Mouse (Mus musculus): ENCODE results near the gene Inhbb. TPM values are rescaled to one million over a fixed set of nuclear protein-coding genes. Genes with fewer than 3 reads are reported as not detected.

Inhbb gene
- total RNA-seq, 2 experiments from 2014 or later = not detected

GRCm38 (mm10) chr1:119420189-119420983 is 1.7 kb downstream of the Inhbb start:
- no peak for ATAC-seq (ENCODE audit: poor library complexity, severe bottlenecking)

- no peak for ATAC-seq (ENCODE audit: poor library complexity, severe bottlenecking)
Measured at GRCm38 (mm10) chr1:119419151-119420105, 2.6 kb downstream of the Inhbb start.

GRCm38 (mm10) chr1:119417991-119418390 is 4.1 kb downstream of the Inhbb start:
- ATAC-seq (ENCODE audit: poor library complexity, severe bottlenecking) = no peak

GRCm38 (mm10) chr1:119417542-119417941 is 4.5 kb downstream of the Inhbb start:
- ATAC-seq (ENCODE audit: poor library complexity, severe bottlenecking) = no peak

GRCm38 (mm10) chr1:119416610-119417009 is 5.4 kb downstream of the Inhbb start:
- no peak for ATAC-seq (ENCODE audit: poor library complexity, severe bottlenecking)

GRCm38 (mm10) chr1:119416177-119416576 is 5.9 kb downstream of the Inhbb start:
- no peak for ATAC-seq (ENCODE audit: poor library complexity, severe bottlenecking)

- ATAC-seq (ENCODE audit: poor library complexity, severe bottlenecking) = no peak
Measured at GRCm38 (mm10) chr1:119415151-119415550, 6.9 kb downstream of the Inhbb start.

- no peak for ATAC-seq (ENCODE audit: poor library complexity, severe bottlenecking)
Measured at GRCm38 (mm10) chr1:119410661-119411060, 11.4 kb downstream of the Inhbb start.

- no peak for ATAC-seq (ENCODE audit: poor library complexity, severe bottlenecking)
Measured at GRCm38 (mm10) chr1:119409599-119410168, 12.4 kb downstream of the Inhbb start.

- no peak for ATAC-seq (ENCODE audit: poor library complexity, severe bottlenecking)
Measured at GRCm38 (mm10) chr1:119409106-119409505, 12.9 kb downstream of the Inhbb start.

GRCm38 (mm10) chr1:119407691-119408315 is 14.2 kb downstream of the Inhbb start:
- ATAC-seq (ENCODE audit: poor library complexity, severe bottlenecking) = no peak

GRCm38 (mm10) chr1:119404798-119405197 is 17.2 kb downstream of the Inhbb start:
- ATAC-seq (ENCODE audit: poor library complexity, severe bottlenecking) = no peak

GRCm38 (mm10) chr1:119404341-119404740 is 17.7 kb downstream of the Inhbb start:
- no peak for ATAC-seq (ENCODE audit: poor library complexity, severe bottlenecking)

- no peak for ATAC-seq (ENCODE audit: poor library complexity, severe bottlenecking)
Measured at GRCm38 (mm10) chr1:119401249-119401648, 20.8 kb downstream of the Inhbb start.

GRCm38 (mm10) chr1:119398640-119399039 is 23.4 kb downstream of the Inhbb start:
- ATAC-seq (ENCODE audit: poor library complexity, severe bottlenecking) = no peak

GRCm38 (mm10) chr1:119397839-119398238 is 24.2 kb downstream of the Inhbb start:
- ATAC-seq (ENCODE audit: poor library complexity, severe bottlenecking) = no peak

- ATAC-seq (ENCODE audit: poor library complexity, severe bottlenecking) = no peak
Measured at GRCm38 (mm10) chr1:119391311-119391710, 30.7 kb downstream of the Inhbb start.

- ATAC-seq (ENCODE audit: poor library complexity, severe bottlenecking) = no peak
Measured at GRCm38 (mm10) chr1:119390676-119391075, 31.4 kb downstream of the Inhbb start.

GRCm38 (mm10) chr1:119389771-119390500 is 32.1 kb downstream of the Inhbb start:
- no peak for ATAC-seq (ENCODE audit: poor library complexity, severe bottlenecking)

Measured in megakaryocyte, adult 5-6 weeks (primary cell).